In genomic region chr6:128602463-128603201, GRCm38 (mm10) we compare ENCODE assay signal across 19 mouse cellular contexts. TPM values are rescaled to one million over a fixed set of nuclear protein-coding genes. Genes with fewer than 3 reads are reported as not detected.
DNase-seq lines count a peak whose midpoint lies in the region; ATAC-seq lines count a peak whose summit lies in the region.
"Had no signal": no experiment of that assay in that cellular context is flagged by ENCODE, and none has a peak within 500 bp of the region (broad histone marks: within the 10 kb centered on the region; RNA-seq: fewer than 3 reads in every experiment).

No protein-coding gene starts in this region.

- H3K27me3 ChIP-seq in midbrain, embryonic 11.5 days (ENCODE audit: control insufficient read depth, insufficient read depth, low read length), result no peaks in the 10 kb centered on the region
- H3K27me3 ChIP-seq in midbrain, embryonic 10.5 days (ENCODE audit: low read depth, poor library complexity, severe bottlenecking), result no peaks in the 10 kb centered on the region
- no peaks in the 10 kb centered on the region for H3K27me3 ChIP-seq in forebrain, embryonic 15.5 days
- no peaks in the 10 kb centered on the region for H3K27me3 ChIP-seq in midbrain, embryonic 13.5 days

- no peaks in the 10 kb centered on the region for H3K4me1 ChIP-seq in midbrain, embryonic 11.5 days (ENCODE audit: control insufficient read depth, insufficient read depth, low read length)
- peaks cover 9% of the 10 kb centered on the region for H3K4me1 ChIP-seq in midbrain, embryonic 10.5 days
- H3K4me1 ChIP-seq in forebrain, embryonic 15.5 days, result no peaks in the 10 kb centered on the region
- 0 out of 2 replicates have a peak, but pooled peaks cover 7% of the 10 kb centered on the region for H3K4me1 ChIP-seq in midbrain, embryonic 13.5 days (replicated peaks)

- H3K9ac ChIP-seq in midbrain, embryonic 11.5 days (ENCODE audit: low read length), result no peak overlapping the region
- H3K9ac ChIP-seq in forebrain, embryonic 15.5 days (replicated peaks), result no peak overlapping the region
- H3K9ac ChIP-seq in midbrain, embryonic 13.5 days (replicated peaks), result no peak overlapping the region
- H3K9ac ChIP-seq: liver, embryonic 14.5 days had no signal

- H3K36me3 ChIP-seq in midbrain, embryonic 11.5 days (ENCODE audit: control insufficient read depth, insufficient read depth, low read length), result no peaks in the 10 kb centered on the region
- H3K36me3 ChIP-seq in midbrain, embryonic 10.5 days, result no peaks in the 10 kb centered on the region
- no peaks in the 10 kb centered on the region for H3K36me3 ChIP-seq in forebrain, embryonic 15.5 days
- H3K36me3 ChIP-seq in midbrain, embryonic 13.5 days, result no peaks in the 10 kb centered on the region

- H3K4me3 ChIP-seq in midbrain, embryonic 11.5 days (ENCODE audit: low read depth, low read length), result no peak overlapping the region
- H3K4me3 ChIP-seq in midbrain, embryonic 10.5 days, result no peak overlapping the region
- H3K4me3 ChIP-seq in forebrain, embryonic 15.5 days, result peak overlapping the region; percentile 1; the same call in 1 of the 2 replicates
- 0 out of 2 replicates have a peak overlapping the region, but pooled peaks have one; percentile 5 for H3K4me3 ChIP-seq in midbrain, embryonic 13.5 days (replicated peaks)
- H3K4me3 ChIP-seq: gastrocnemius, adult 2 months had no signal

- WGBS in midbrain, embryonic 11.5 days, result 58% methylated on average over 10 of the region's 10 CpGs
- WGBS in midbrain, embryonic 10.5 days, result 58% methylated on average over 10 of the region's 10 CpGs
- WGBS in forebrain, embryonic 15.5 days, result 36% methylated on average over 10 of the region's 10 CpGs
- WGBS in midbrain, embryonic 13.5 days, result 46% methylated on average over 10 of the region's 10 CpGs

- H3K4me2 ChIP-seq in midbrain, embryonic 11.5 days, result no peak overlapping the region
- peak overlapping the region; percentile 9 for H3K4me2 ChIP-seq in forebrain, embryonic 15.5 days (replicated peaks)
- peak overlapping the region; percentile 27 for H3K4me2 ChIP-seq in midbrain, embryonic 13.5 days (replicated peaks)

- H3K27ac ChIP-seq in midbrain, embryonic 11.5 days (ENCODE audit: low read depth, low read length), result no peak overlapping the region
- no peak overlapping the region for H3K27ac ChIP-seq in midbrain, embryonic 10.5 days (replicated peaks)
- no peak overlapping the region for H3K27ac ChIP-seq in forebrain, embryonic 15.5 days (replicated peaks)
- H3K27ac ChIP-seq in midbrain, embryonic 13.5 days, result no peak overlapping the region
- H3K27ac ChIP-seq: gastrocnemius, adult 2 months; kidney, postnatal 0 days; liver, embryonic 14.5 days; macrophage had no signal

- H3K9me3 ChIP-seq in midbrain, embryonic 11.5 days (ENCODE audit: control insufficient read depth, low read length), result no peaks in the 10 kb centered on the region
- no peaks in the 10 kb centered on the region for H3K9me3 ChIP-seq in midbrain, embryonic 10.5 days (replicated peaks)
- no peaks in the 10 kb centered on the region for H3K9me3 ChIP-seq in forebrain, embryonic 15.5 days
- no peaks in the 10 kb centered on the region for H3K9me3 ChIP-seq in midbrain, embryonic 13.5 days

- ATAC-seq in midbrain, embryonic 11.5 days (ENCODE audit: low FRiP score), result peak; percentile 63
- ATAC-seq in forebrain, embryonic 15.5 days (replicated peaks), result peak; percentile 77
- peak; percentile 79 for ATAC-seq in midbrain, embryonic 13.5 days

- DNase-seq in midbrain, embryonic 11.5 days (ENCODE audit: low spot score, missing footprints), result no peak
- no peak for DNase-seq in midbrain, embryonic 10.5 days (ENCODE audit: low spot score)
- DNase-seq in retina, embryonic 14.5 days (ENCODE audit: low spot score), result peak; percentile 58
- DNase-seq in urinary bladder, postnatal 36 days (ENCODE audit: low spot score in 2 of 2), result no peak
- DNase-seq in spleen, postnatal 4 days (ENCODE audit: low spot score in 2 of 2), result no peak
- no peak for DNase-seq in cerebellum, adult 9-10 months
- DNase-seq: cerebellum, adult 8-10 months; embryo, embryonic 11 days; gastrocnemius, adult 2 months; heart, adult 18-20 months; left cerebral cortex, postnatal 4 days; thymus, adult 2 months had no signal

RNA-seq across cellular contexts. Expression of gene Klrb1a, which starts 20.7 kb away (rescaled TPM):
- not detected in 2 replicates for polyA plus RNA-seq in midbrain, embryonic 11.5 days (2014; fragmentation: Nextera tagmentation; extraction: Ambion mirVana)
- polyA plus RNA-seq in midbrain, embryonic 10.5 days (2016; fragmentation: Nextera tagmentation; extraction: Ambion mirVana), result not detected in 2 replicates
- not detected in 2 replicates for polyA plus RNA-seq in forebrain, embryonic 15.5 days (2015; fragmentation: Nextera tagmentation; extraction: Ambion mirVana)
- not detected in 2 replicates for polyA plus RNA-seq in midbrain, embryonic 13.5 days (2015; fragmentation: Nextera tagmentation; extraction: Ambion mirVana)
- polyA plus RNA-seq: heart, postnatal 0 days; intestine, embryonic 14.5 days; macrophage had no signal

RNA-seq across cellular contexts. Expression of gene A2ml1, which starts 21.2 kb away (rescaled TPM):
- not detected in 2 replicates for polyA plus RNA-seq in midbrain, embryonic 11.5 days (2014; fragmentation: Nextera tagmentation; extraction: Ambion mirVana)
- polyA plus RNA-seq in midbrain, embryonic 10.5 days (2016; fragmentation: Nextera tagmentation; extraction: Ambion mirVana), result not detected in 2 replicates
- polyA plus RNA-seq in forebrain, embryonic 15.5 days (2015; fragmentation: Nextera tagmentation; extraction: Ambion mirVana), result 3.6 and 4.8 TPM in 2 replicates
- 0.32 and 0.50 TPM in 2 replicates for polyA plus RNA-seq in midbrain, embryonic 13.5 days (2015; fragmentation: Nextera tagmentation; extraction: Ambion mirVana)
- polyA plus RNA-seq: macrophage had no signal

RNA-seq across cellular contexts. Expression of gene Clec2h, which starts 59.6 kb away (rescaled TPM):
- not detected in 2 replicates for polyA plus RNA-seq in midbrain, embryonic 11.5 days (2014; fragmentation: Nextera tagmentation; extraction: Ambion mirVana)
- not detected in 2 replicates for polyA plus RNA-seq in midbrain, embryonic 10.5 days (2016; fragmentation: Nextera tagmentation; extraction: Ambion mirVana)
- not detected in 2 replicates for polyA plus RNA-seq in forebrain, embryonic 15.5 days (2015; fragmentation: Nextera tagmentation; extraction: Ambion mirVana)
- not detected in 2 replicates for polyA plus RNA-seq in midbrain, embryonic 13.5 days (2015; fragmentation: Nextera tagmentation; extraction: Ambion mirVana)
- polyA plus RNA-seq: heart, postnatal 0 days; macrophage; thymus, adult 2 months had no signal

Comparison
In these comparisons a context has a peak if more than half of its experiments do, and no peak if none do; other contexts are left out.
1. H3K4me3 ChIP-seq: peak in forebrain, embryonic 15.5 days (single experiment) and midbrain, embryonic 13.5 days (single experiment); none in midbrain, embryonic 11.5 days (single experiment) and midbrain, embryonic 10.5 days (single experiment).
2. Peak in every context shown above with its lines, with median percentiles within 50 percentile points of each other: ATAC-seq.